Mouse (Mus musculus) retina, postnatal 7 days (tissue): ENCODE measurements around the gene Sbf2.
"Not testable (repeated sequence)": the region's sequence is repeated elsewhere in the genome, so short reads cannot be mapped to it uniquely, and the experiment has no call there.

Experiments
- DNase-seq: peaks from one replicate; pipeline ENCODE4 v3.0.0-alpha.2; 2012; ENCODE audit warnings: low read depth, low spot score

Sbf2 gene

DNA sequence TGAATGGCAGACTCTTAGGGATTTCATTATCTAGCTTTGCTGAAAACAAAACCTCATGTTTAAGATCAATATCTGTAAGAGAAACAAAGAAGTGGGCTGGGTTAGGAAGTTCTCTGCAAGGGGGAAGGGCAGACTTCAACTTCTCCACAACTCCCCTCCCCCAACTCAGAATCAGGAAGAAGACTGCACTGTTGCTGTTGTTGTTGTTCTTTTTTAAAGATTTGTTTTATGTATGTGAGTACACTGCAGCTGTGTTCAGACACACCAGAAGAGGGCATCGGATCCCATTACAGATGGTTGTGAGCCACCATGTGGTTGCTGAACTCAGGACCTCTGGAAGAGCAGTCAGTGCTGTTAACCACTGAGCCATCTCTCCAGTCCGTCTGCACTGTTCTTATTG is 225.8 kb downstream of the Sbf2 start:
- DNase-seq: not testable (repeated sequence)

GRCm38 (mm10) chr7:110387565-110387964 is 227.2 kb downstream of the Sbf2 start:
- no peak for DNase-seq

GRCm38 (mm10) chr7:110385482-110385881 is 229.2 kb downstream of the Sbf2 start:
- no peak for DNase-seq

DNA sequence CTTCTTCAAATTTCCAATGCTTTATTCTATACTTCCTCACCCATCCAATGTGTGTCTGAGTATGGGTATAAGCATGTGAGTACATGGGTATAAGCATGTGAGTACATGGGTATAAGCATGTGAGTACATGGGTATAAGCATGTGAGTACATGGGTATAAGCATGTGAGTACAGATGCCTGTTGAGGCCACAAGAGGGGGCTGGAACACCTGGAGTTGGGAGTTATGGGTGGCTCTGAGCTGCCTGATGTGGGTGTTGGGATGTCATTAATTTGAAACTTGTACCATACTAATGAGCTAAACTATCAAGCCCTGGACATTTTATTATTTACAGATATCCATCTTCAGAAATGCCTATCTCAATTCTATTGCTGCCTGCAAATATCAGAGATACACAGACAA is 230.4 kb downstream of the Sbf2 start:
- DNase-seq: no peak

GRCm38 (mm10) chr7:110381625-110382024 is 233.1 kb downstream of the Sbf2 start:
- no peak for DNase-seq

GRCm38 (mm10) chr7:110379335-110379914 is 235.3 kb downstream of the Sbf2 start:
- DNase-seq: no peak

GRCm38 (mm10) chr7:110372529-110372928 is 242.2 kb downstream of the Sbf2 start:
- DNase-seq: no peak

GRCm38 (mm10) chr7:110362005-110362404 is 252.7 kb downstream of the Sbf2 start:
- DNase-seq: no peak

- no peak for DNase-seq
Measured at GRCm38 (mm10) chr7:110361516-110361915, 253.2 kb downstream of the Sbf2 start.

- DNase-seq: no peak
Measured at GRCm38 (mm10) chr7:110359391-110359790, 255.3 kb downstream of the Sbf2 start.

DNA sequence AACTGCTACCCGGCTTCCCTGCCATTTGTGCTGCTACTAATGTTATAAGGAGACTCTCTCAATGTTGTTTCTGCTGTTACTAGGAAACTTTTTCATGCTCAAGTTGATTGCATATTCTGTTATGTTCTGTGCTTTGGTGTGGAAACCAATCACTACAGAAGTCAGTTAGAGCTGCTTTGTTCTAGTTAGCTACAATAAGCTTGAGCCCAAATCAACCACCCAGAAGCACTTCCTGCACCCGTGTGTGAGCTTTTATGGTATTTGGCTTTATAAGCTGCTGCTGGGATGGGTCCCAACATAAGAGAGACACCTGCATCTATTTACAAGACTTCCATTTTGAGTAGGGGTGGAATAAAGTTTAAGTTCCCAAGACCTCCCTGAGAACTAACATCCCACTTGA is 260.8 kb downstream of the Sbf2 start:
- no peak for DNase-seq

DNA sequence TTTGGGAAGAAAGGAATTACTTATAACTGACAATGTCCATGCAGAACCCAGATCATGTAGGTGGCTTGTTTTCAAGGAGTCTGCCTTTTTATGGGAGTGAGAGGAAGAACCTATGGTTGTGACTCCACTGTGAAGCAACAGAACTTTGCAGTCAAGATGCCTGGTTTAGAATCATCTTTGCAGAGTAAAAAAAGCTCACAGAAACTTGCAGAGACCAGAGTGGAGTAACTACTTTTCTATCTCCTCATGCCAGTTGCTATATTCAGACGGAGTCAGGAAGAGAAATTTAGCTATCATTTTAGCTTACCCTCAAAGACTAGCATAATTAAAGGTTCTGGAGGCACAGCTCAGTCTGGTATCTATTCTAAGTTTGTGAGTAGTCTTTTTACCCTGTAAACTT is 267.5 kb downstream of the Sbf2 start:
- no peak for DNase-seq

GRCm38 (mm10) chr7:110337601-110338000 is 277.1 kb downstream of the Sbf2 start:
- no peak for DNase-seq

DNA sequence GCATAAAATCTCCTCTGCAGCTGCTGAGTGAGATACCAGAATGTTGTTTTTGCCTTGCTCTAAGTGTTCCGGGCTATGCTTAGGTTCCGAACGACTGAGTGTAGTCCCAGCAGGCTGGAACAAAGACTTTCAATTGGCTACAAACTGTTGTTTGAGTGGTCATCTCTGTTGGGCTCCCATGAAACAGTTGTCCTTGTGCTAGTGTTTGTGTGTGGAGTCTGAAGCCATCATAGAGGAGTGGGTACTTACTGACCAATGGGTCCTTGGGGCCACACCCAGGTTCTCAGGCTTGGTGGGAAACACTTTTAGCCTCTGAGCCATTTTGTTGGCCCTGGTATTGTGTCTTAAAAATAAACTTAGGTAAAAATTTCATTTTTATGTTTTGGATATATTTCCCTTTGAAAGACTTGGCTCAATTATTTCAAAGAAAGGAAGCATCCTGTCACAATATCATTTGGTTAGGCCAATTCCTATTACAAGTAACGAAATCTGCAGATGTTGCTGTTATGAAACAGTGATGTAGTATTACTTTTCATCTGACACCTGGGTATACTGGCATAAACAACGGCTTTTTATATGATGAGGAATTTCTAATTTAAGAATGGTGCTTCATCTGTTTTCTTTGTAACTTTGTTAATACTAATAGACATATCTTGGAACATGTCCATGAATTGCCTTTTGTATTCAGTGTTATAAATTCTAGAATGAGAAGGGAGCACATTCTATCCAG is 289.2 kb downstream of the Sbf2 start:
- DNase-seq: no peak

DNA sequence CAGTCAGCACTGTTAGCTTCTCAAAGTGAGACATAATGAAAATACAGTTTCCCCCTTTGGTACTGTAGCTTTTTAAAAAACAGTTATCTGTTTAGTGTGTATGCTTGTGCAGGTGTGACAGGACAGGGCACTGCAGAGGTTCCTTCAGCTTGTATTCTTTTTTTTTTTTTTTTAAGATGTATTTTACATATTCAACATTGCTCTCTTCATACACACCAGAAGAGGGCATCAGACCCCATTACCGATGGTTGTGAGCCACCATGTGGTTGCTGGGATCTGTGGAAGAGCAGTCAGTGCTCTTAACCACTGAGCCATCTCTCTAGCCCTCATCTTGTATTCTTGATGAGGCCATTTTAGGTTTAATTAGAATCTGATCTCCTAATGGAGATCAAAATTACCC is 289.9 kb downstream of the Sbf2 start:
- no peak for DNase-seq

DNA sequence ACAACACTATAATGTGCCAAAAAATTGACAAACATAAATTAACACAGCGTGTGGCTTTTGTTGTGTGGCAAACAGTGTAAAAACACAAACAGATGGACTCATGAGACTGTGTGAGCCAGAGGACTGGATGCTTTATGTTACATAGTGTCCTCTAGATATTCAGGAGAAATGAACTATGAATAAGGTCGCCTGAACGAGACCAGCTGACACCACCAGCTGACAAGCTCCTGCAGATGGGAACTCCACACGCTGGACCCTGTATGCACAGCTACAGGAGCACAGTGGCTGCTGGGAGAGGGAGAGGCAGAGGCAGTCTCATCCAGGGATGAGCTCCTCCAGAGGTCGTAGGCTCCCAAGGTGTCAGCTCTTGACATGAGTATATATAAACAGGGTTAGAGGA is 293.6 kb downstream of the Sbf2 start:
- DNase-seq: no peak

GRCm38 (mm10) chr7:110318971-110319519 is 295.7 kb downstream of the Sbf2 start:
- no peak for DNase-seq

GRCm38 (mm10) chr7:110317412-110317811 is 297.3 kb downstream of the Sbf2 start:
- no peak for DNase-seq

- no peak for DNase-seq
Measured at GRCm38 (mm10) chr7:110315352-110315751, 299.4 kb downstream of the Sbf2 start.

DNA sequence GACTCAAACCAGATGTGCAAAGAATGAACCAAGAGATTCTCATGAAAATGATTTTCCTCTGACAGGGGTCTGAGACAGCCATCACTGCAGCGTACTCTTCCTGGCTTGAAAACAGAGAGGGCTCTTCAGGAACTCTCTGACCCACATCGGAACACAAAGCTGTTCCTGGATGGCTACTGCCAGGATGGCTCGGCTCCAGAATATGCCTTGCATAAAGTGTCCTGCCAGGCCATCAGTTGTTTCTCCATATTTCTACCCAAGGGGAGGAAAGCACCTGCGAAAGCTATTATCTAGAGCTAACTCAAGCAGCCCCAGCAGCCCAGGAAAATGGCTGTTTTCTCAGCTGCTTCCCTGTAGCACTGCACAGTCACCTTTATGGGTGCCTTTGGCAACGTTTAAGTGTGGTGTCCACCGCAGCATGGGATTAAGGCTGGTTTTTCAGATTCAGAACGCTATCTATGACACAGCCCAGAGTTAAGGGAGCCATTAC is 300.3 kb downstream of the Sbf2 start:
- DNase-seq: no peak

DNA sequence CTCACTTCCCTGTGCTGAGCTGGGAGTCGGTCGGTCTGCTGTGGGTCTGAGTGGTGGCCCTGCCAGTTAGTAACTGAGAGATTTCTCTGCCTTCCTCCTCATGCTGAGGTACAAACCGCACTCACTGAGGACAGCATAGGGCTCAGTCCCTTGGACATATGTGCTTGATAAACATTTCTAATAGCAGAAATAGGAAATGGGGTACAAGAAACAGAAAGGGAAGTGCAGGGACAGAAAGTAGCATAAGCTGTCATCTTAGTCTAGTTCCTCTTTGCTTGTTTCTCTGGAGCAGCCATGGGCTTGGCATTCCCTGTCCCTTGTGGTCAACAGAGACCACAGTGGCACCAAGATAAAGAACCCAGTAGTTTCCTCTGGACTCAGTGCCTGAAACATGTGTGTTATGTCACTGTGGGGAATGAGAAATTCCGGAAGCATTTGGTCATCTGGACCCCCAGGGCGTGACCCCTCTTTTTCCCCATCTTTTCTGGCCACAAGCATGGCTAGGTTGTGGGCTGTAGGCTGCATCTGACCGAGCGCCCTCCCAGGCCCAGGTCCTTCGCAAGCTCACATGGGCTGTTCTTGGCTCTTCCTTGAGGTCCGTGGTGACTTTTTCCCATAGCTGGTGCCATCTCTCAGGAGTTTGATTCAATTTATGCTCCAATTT is 301.2 kb downstream of the Sbf2 start:
- no peak for DNase-seq

- no peak for DNase-seq
Measured at GRCm38 (mm10) chr7:110309246-110309645, 305.5 kb downstream of the Sbf2 start.

DNA sequence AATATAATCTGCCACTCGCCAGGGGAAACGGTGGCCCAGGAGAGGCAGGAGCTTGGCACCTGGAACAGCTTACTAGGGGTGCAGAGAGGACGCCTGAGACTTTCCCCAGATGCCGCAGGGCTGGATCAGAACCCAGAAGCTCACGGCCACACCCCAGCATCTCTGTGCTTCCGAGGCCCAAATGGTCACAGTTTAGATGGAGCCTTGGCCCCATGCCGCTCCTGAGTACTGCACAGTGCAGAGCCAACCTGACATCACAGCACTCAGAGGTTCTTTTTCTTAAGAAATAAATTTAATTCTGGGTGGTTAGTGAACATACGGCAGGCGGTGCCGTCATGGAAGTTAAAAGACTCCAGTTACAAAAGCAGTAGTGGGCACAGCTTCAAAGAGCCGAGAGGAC is 307.0 kb downstream of the Sbf2 start:
- DNase-seq: no peak
